Mouse (Mus musculus) CH12.LX (cell line): ENCODE data around the gene Slc7a15. TPM values are rescaled to one million over a fixed set of nuclear protein-coding genes. Genes with fewer than 3 reads are reported as not detected.

Source experiments
- DNase-seq: peaks from one replicate; pipeline ENCODE4 v3.0.0-alpha.2; 2013; ENCODE audit errors: extremely low read depth
- H3K27ac ChIP-seq: 2 replicates; pipeline ENCODE4 v1.5.1; 2012; ENCODE audit warnings: low read depth, mild to moderate bottlenecking, control low read depth, moderate library complexity; ENCODE audit not compliant: insufficient read depth
- H3K27me3 ChIP-seq: replicated peaks from 2 replicates; pipeline ENCODE3; 2012; ENCODE audit warnings: inconsistent platforms
- H3K36me3 ChIP-seq, 2 experiments: replicated peaks in 1 of 2; 2 replicates each; pipeline versions ENCODE3 to v1.6.1; 2012; ENCODE audit warnings: inconsistent platforms in 1 of 2, low read length in 1 of 2, mild to moderate bottlenecking in 1 of 2, mixed read lengths in 1 of 2, moderate library complexity in 1 of 2; ENCODE audit not compliant: control insufficient read depth in 1 of 2, insufficient read depth in 1 of 2
- H3K4me1 ChIP-seq, 2 experiments: 2 replicates each; pipeline ENCODE4 v1.6.1; 2012; ENCODE audit warnings: inconsistent platforms in 1 of 2, moderate library complexity in 1 of 2; ENCODE audit not compliant: insufficient read depth in 2 of 2, control insufficient read depth in 1 of 2
- H3K4me2 ChIP-seq: 2 replicates; pipeline ENCODE4 v1.6.1; 2012; ENCODE audit warnings: low read depth, mild to moderate bottlenecking, control low read depth; ENCODE audit not compliant: poor library complexity, insufficient read depth, severe bottlenecking
- H3K4me3 ChIP-seq, 3 experiments: fragments of 150-350 bp in 1 of 3; sonication (generic) in 1 of 3; replicated peaks in 1 of 3; 2 replicates each; pipeline versions ENCODE3 to v1.5.1; 2011 to 2012; ENCODE audit warnings: low read depth in 2 of 3, low read length in 2 of 3, mild to moderate bottlenecking in 2 of 3, moderate library complexity in 2 of 3, control low read depth in 1 of 3, improper control_type of control experiment in 1 of 3, inconsistent platforms in 1 of 3, mixed read lengths in 1 of 3; ENCODE audit not compliant: poor library complexity in 1 of 3
- H3K79me2 ChIP-seq: replicated peaks from 2 replicates; pipeline ENCODE4 v1.6.1; 2012; ENCODE audit warnings: mild to moderate bottlenecking, moderate library complexity; ENCODE audit not compliant: control insufficient read depth, poor library complexity, insufficient read depth, severe bottlenecking; ENCODE audit errors: extremely low read depth
- H3K9ac ChIP-seq: 2 replicates; pipeline ENCODE4 v1.6.1; 2012; ENCODE audit warnings: low read depth, mild to moderate bottlenecking, control low read depth, moderate library complexity; ENCODE audit not compliant: insufficient read depth
- H3K9me3 ChIP-seq: replicated peaks from 2 replicates; pipeline ENCODE3; 2012; ENCODE audit warnings: low read length, inconsistent platforms, mixed read lengths
- BHLHE40 ChIP-seq: IDR thresholded peaks from 2 replicates; pipeline ENCODE4 v1.6.1; 2011; ENCODE audit warnings: mild to moderate bottlenecking, low read depth, low read length, improper control_type of control experiment
- CHD1 ChIP-seq: IDR thresholded peaks from 2 replicates; pipeline ENCODE4 v1.6.1; 2012; ENCODE audit warnings: low read depth, low read length, improper control_type of control experiment, inconsistent platforms
- CTCF ChIP-seq, 2 experiments: IDR thresholded peaks in 1 of 2; conservative IDR thresholded peaks in 1 of 2; 2 replicates each; pipeline ENCODE4 v1.5.1; 2011 to 2012; ENCODE audit warnings: low read depth in 2 of 2, low read length in 2 of 2, improper control_type of control experiment in 1 of 2, inconsistent platforms in 1 of 2, mild to moderate bottlenecking in 1 of 2, moderate library complexity in 1 of 2
- E2F4 ChIP-seq: IDR thresholded peaks from 2 replicates; pipeline ENCODE4 v1.6.1; 2011; ENCODE audit warnings: low read depth, low read length, improper control_type of control experiment; ENCODE audit not compliant: insufficient replicate concordance
- ELF1 ChIP-seq: IDR thresholded peaks from 2 replicates; pipeline ENCODE4 v1.6.1; 2014; ENCODE audit warnings: low read depth, mild to moderate bottlenecking, inconsistent platforms, low read length, improper control_type of control experiment
- EP300 ChIP-seq: IDR thresholded peaks from 2 replicates; pipeline ENCODE4 v1.6.1; 2011; ENCODE audit warnings: low read length, improper control_type of control experiment
- ETS1 ChIP-seq: conservative IDR thresholded peaks from 2 replicates; pipeline ENCODE4 v1.6.1; 2012; ENCODE audit warnings: low read depth, mild to moderate bottlenecking, inconsistent platforms, low read length, improper control_type of control experiment, moderate library complexity
- HCFC1 ChIP-seq: IDR thresholded peaks from 2 replicates; pipeline ENCODE4 v1.6.1; 2012; ENCODE audit warnings: low read depth, mild to moderate bottlenecking, inconsistent platforms, low read length, improper control_type of control experiment
- IRF4 ChIP-seq: IDR thresholded peaks from 2 replicates; pipeline ENCODE4 v1.6.1; 2014; ENCODE audit warnings: low read depth, mild to moderate bottlenecking, inconsistent platforms, low read length, improper control_type of control experiment
- MAFK ChIP-seq: IDR thresholded peaks from 2 replicates; pipeline ENCODE4 v1.6.1; 2011; ENCODE audit warnings: low read length, improper control_type of control experiment; ENCODE audit not compliant: insufficient replicate concordance
- MAX ChIP-seq: IDR thresholded peaks from 2 replicates; pipeline ENCODE4 v1.6.1; 2011; ENCODE audit warnings: low read length, improper control_type of control experiment
- MAZ ChIP-seq: IDR thresholded peaks from 2 replicates; pipeline ENCODE4 v1.6.1; 2012; ENCODE audit warnings: low read depth, mild to moderate bottlenecking, inconsistent platforms, low read length, improper control_type of control experiment, moderate library complexity
- MEF2A ChIP-seq: IDR thresholded peaks from 2 replicates; pipeline ENCODE4 v1.6.1; 2014; ENCODE audit warnings: low read depth, mild to moderate bottlenecking, inconsistent platforms, low read length, improper control_type of control experiment, borderline replicate concordance
- MYC ChIP-seq: IDR thresholded peaks from 2 replicates; pipeline ENCODE4 v1.6.1; 2011; ENCODE audit warnings: low read depth, mild to moderate bottlenecking, improper control_type of control experiment, low read length
- NELFE ChIP-seq: IDR thresholded peaks from 2 replicates; pipeline ENCODE4 v1.6.1; 2011; ENCODE audit warnings: low read depth, low read length, improper control_type of control experiment
- PAX5 ChIP-seq: IDR thresholded peaks from 2 replicates; pipeline ENCODE4 v1.6.1; 2012; ENCODE audit warnings: low read length, inconsistent platforms, mixed read lengths
- POLR2AphosphoS2 ChIP-seq: IDR thresholded peaks from 2 replicates; pipeline ENCODE4 v1.6.1; 2011; ENCODE audit warnings: low read depth, low read length, improper control_type of control experiment
- SIN3A ChIP-seq: IDR thresholded peaks from 2 replicates; pipeline ENCODE4 v1.6.1; 2012; ENCODE audit warnings: low read length, improper control_type of control experiment, inconsistent platforms
- TBP ChIP-seq: conservative IDR thresholded peaks from 2 replicates; pipeline ENCODE4 v1.6.1; 2011; ENCODE audit warnings: low read depth, low read length, improper control_type of control experiment
- UBTF ChIP-seq: IDR thresholded peaks from 2 replicates; pipeline ENCODE4 v1.6.1; 2012; ENCODE audit warnings: low read depth, mild to moderate bottlenecking, inconsistent platforms, low read length, improper control_type of control experiment, moderate library complexity
- USF1 ChIP-seq: IDR thresholded peaks from 2 replicates; pipeline ENCODE4 v1.6.1; 2014; ENCODE audit warnings: low read depth, mild to moderate bottlenecking, inconsistent platforms, low read length, improper control_type of control experiment
- USF2 ChIP-seq: conservative IDR thresholded peaks from 2 replicates; pipeline ENCODE4 v1.6.1; 2011; ENCODE audit warnings: low read depth, low read length, improper control_type of control experiment
- ZC3H11A ChIP-seq: IDR thresholded peaks from 2 replicates; pipeline ENCODE4 v1.6.1; 2012; ENCODE audit warnings: low read depth, mild to moderate bottlenecking, inconsistent platforms, low read length, improper control_type of control experiment
- ZMIZ1 ChIP-seq: IDR thresholded peaks from 2 replicates; pipeline ENCODE4 v1.6.1; 2012; ENCODE audit warnings: low read depth, mild to moderate bottlenecking, inconsistent platforms, low read length, improper control_type of control experiment
- ZNF384 ChIP-seq: IDR thresholded peaks from 2 replicates; pipeline ENCODE4 v1.6.1; 2012; ENCODE audit warnings: low read depth, low read length, improper control_type of control experiment, inconsistent platforms
- dilution Hi-C: fragments of 300-500 bp; cut with MboI; formaldehyde crosslinking; loops from 2 replicates; pipeline ENCODE4 v1.14.3; 2020; ENCODE audit warnings: low sequenced_read_pairs; ENCODE audit not compliant: extremely low pct_unique_long_range_greater_than_20kb, extremely low pct_ligation_motif_present
- in situ Hi-C: fragments of 300-500 bp; cut with MboI; formaldehyde crosslinking; loops from 3 replicates; pipeline ENCODE4 v1.14.3; 2019; ENCODE audit warnings: low sequenced_read_pairs, low pct_ligation_motif_present, low pct_unique_long_range_greater_than_20kb, mixed read lengths
- polyA plus RNA-seq: library from polyadenylated mRNA; unstranded; fragments of >175 nt; gene quantifications from 2 replicates; pipeline ENCODE4 v1.2.1, GENCODE M21; 2012; ENCODE audit warnings: low read depth; ENCODE audit not compliant: insufficient read length
- total RNA-seq, 2 experiments: library from RNA; depleted of rRNA; stranded (reverse); fragments of 300-350 nt in 1 of 2; fragments of >200 nt in 1 of 2; gene quantifications; 2 replicates each; pipeline ENCODE4 v1.2.3; 2012 to 2014

Slc7a15 gene
- total and polyA plus RNA-seq, 3 experiments: not detected

- no peak overlapping the region for H3K4me3 ChIP-seq
- no peaks in the 10 kb centered on the region for H3K79me2 ChIP-seq
- no peaks in the 10 kb centered on the region for H3K36me3 ChIP-seq
- DNase-seq: no peak
- in situ Hi-C loops: no loop called here
- H3K4me2 ChIP-seq: no peak overlapping the region
- no peaks in the 10 kb centered on the region for H3K27me3 ChIP-seq
- peaks cover 12 to 23% of the 10 kb centered on the region in 2 experiments for H3K4me1 ChIP-seq
- no peak overlapping the region for H3K9ac ChIP-seq
- dilution Hi-C loops: no loop called here
- TF ChIP-seq CHD1 (no peak), CTCF (conservative IDR thresholded peaks at IDR 0.05 in 1 of 2, IDR thresholded peaks at IDR 0.05 in 1 of 2; ENCODE audit: low read depth in 2 of 2, low read length in 2 of 2) (no peak), ETS1 (no peak), TBP (no peak), ZNF384 (no peak), ZC3H11A (no peak), POLR2AphosphoS2 (no peak), USF1 (no peak), HCFC1 (no peak), E2F4 (no peak), BHLHE40 (no peak), NELFE (no peak), MAFK (no peak), MAX (no peak), ZMIZ1 (no peak), UBTF (no peak)
- H3K9me3 ChIP-seq: no peaks in the 10 kb centered on the region
- no peak overlapping the region for H3K27ac ChIP-seq
These were observed 110.2 kb downstream of the Slc7a15 start for GRCm38 (mm10) chr12:8488652-8488980.

GRCm38 (mm10) chr12:8487959-8488651 is 110.8 kb downstream of the Slc7a15 start:
- no peaks in the 10 kb centered on the region for H3K9me3 ChIP-seq
- H3K4me3 ChIP-seq: no peak overlapping the region
- H3K36me3 ChIP-seq: no peaks in the 10 kb centered on the region
- H3K27me3 ChIP-seq: no peaks in the 10 kb centered on the region
- dilution Hi-C loops: no loop called here
- peak; percentile 35 for DNase-seq
- no peaks in the 10 kb centered on the region for H3K79me2 ChIP-seq
- peaks cover 12 to 23% of the 10 kb centered on the region in 2 experiments for H3K4me1 ChIP-seq
- in situ Hi-C loops: no loop called here
- no peak overlapping the region for H3K27ac ChIP-seq
- TF ChIP-seq SIN3A (0 out of 2 replicates have a peak, but pooled peaks have one; percentile 25), E2F4 (no peak), MYC (no peak), USF2 (peak; percentile 86), PAX5 (no peak), MEF2A (0 out of 2 replicates have a peak, but pooled peaks have one; percentile 12), HCFC1 (no peak), CHD1 (no peak), ELF1 (no peak), IRF4 (peak; percentile 38; the same call in 1 of the 2 replicates), MAFK (no peak), MAZ (no peak), BHLHE40 (peak; percentile 74), CTCF (conservative IDR thresholded peaks at IDR 0.05 in 1 of 2, IDR thresholded peaks at IDR 0.05 in 1 of 2; ENCODE audit: low read depth in 2 of 2, low read length in 2 of 2) (no peak), EP300 (peak; percentile 52), MAX (peak; percentile 50; the same call in 1 of the 2 replicates), UBTF (no peak), USF1 (peak; percentile 80)
- H3K9ac ChIP-seq: no peak overlapping the region
- H3K4me2 ChIP-seq: no peak overlapping the region
